Mouse (Mus musculus): Measurements from ENCODE around the gene Znhit3. TPM values are rescaled to one million over a fixed set of nuclear protein-coding genes. Genes with fewer than 3 reads are reported as not detected.
A peak's percentile ranks its signal among the peaks of the same experiment; 100 is the strongest.

The Znhit3 gene
- total RNA-seq (2022): 10 to 100 TPM; 30.3 to 33.0 (median 32.5) TPM

- DNase-seq (ENCODE audit: low spot score in 2 of 2): peak; percentile 73 to 87
Measured at GRCm38 (mm10) chr11:84916053-84916702, at the start of gene Znhit3. Gene Znhit3 (minus strand): TSS chr11:84916366.

- DNase-seq (ENCODE audit: low spot score in 2 of 2): no peak
Measured at GRCm38 (mm10) chr11:84963556-84963955, 47.4 kb upstream of the Znhit3 start.

- DNase-seq (ENCODE audit: low spot score in 2 of 2): no peak
Measured at GRCm38 (mm10) chr11:84962536-84962935, 46.4 kb upstream of the Znhit3 start.

GRCm38 (mm10) chr11:84961571-84961970, 45.4 kb upstream of the Znhit3 start:
- DNase-seq (ENCODE audit: low spot score in 2 of 2): no peak

- DNase-seq (ENCODE audit: low spot score in 2 of 2): no peak
Measured at GRCm38 (mm10) chr11:84960780-84961179, 44.6 kb upstream of the Znhit3 start.

GRCm38 (mm10) chr11:84960291-84960690, 44.1 kb upstream of the Znhit3 start:
- no peak for DNase-seq (ENCODE audit: low spot score in 2 of 2)

- DNase-seq (ENCODE audit: low spot score in 2 of 2): no peak
Measured at GRCm38 (mm10) chr11:84959701-84960181, 43.6 kb upstream of the Znhit3 start.

- no peak for DNase-seq (ENCODE audit: low spot score in 2 of 2)
Measured at GRCm38 (mm10) chr11:84959181-84959580, 43.0 kb upstream of the Znhit3 start.

- DNase-seq (ENCODE audit: low spot score in 2 of 2): no peak
Measured at GRCm38 (mm10) chr11:84958271-84958630, 42.1 kb upstream of the Znhit3 start.

- no peak for DNase-seq (ENCODE audit: low spot score in 2 of 2)
Measured at GRCm38 (mm10) chr11:84957591-84958270, 41.6 kb upstream of the Znhit3 start, which contains the start of gene Car4. Gene Car4 (plus strand): TSS chr11:84957786.

GRCm38 (mm10) chr11:84957171-84957570, 41.0 kb upstream of the Znhit3 start:
- DNase-seq (ENCODE audit: low spot score in 2 of 2): no peak

GRCm38 (mm10) chr11:84956400-84956799, 40.2 kb upstream of the Znhit3 start:
- DNase-seq (ENCODE audit: low spot score in 2 of 2): no peak

GRCm38 (mm10) chr11:84952611-84953010, 36.4 kb upstream of the Znhit3 start:
- DNase-seq (ENCODE audit: low spot score in 2 of 2): no peak

- DNase-seq (ENCODE audit: low spot score in 2 of 2): no peak
Measured at GRCm38 (mm10) chr11:84948526-84948925, 32.4 kb upstream of the Znhit3 start.

GRCm38 (mm10) chr11:84948114-84948513, 31.9 kb upstream of the Znhit3 start:
- DNase-seq (ENCODE audit: low spot score in 2 of 2): no peak

- no peak for DNase-seq (ENCODE audit: low spot score in 2 of 2)
Measured at GRCm38 (mm10) chr11:84947206-84947605, 31.0 kb upstream of the Znhit3 start.

- DNase-seq (ENCODE audit: low spot score in 2 of 2): no peak
Measured at GRCm38 (mm10) chr11:84945841-84946240, 29.7 kb upstream of the Znhit3 start.

GRCm38 (mm10) chr11:84944639-84945435, 28.7 kb upstream of the Znhit3 start:
- DNase-seq (ENCODE audit: low spot score in 2 of 2): no peak

- DNase-seq (ENCODE audit: low spot score in 2 of 2): no peak
Measured at GRCm38 (mm10) chr11:84943948-84944347, 27.8 kb upstream of the Znhit3 start.

GRCm38 (mm10) chr11:84940140-84940539, 24.0 kb upstream of the Znhit3 start:
- no peak for DNase-seq (ENCODE audit: low spot score in 2 of 2)

GRCm38 (mm10) chr11:84939508-84940053, 23.4 kb upstream of the Znhit3 start:
- DNase-seq (ENCODE audit: low spot score in 2 of 2): peak in 1 of 2 experiments; percentile 68

GRCm38 (mm10) chr11:84932261-84932660, 16.1 kb upstream of the Znhit3 start:
- DNase-seq (ENCODE audit: low spot score in 2 of 2): no peak

Data from left cerebral cortex, adult 8-10 months (tissue).